Mouse (Mus musculus) MEL-GATA-1-ER (cell line): ENCODE measurements around the gene Adamtsl4.

Source experiments
- DNase-seq: peaks from one replicate; pipeline ENCODE4 v3.0.0-alpha.2; 2012; ENCODE audit warnings: low read depth; ENCODE audit errors: extremely low read depth

Adamtsl4 gene

DNA sequence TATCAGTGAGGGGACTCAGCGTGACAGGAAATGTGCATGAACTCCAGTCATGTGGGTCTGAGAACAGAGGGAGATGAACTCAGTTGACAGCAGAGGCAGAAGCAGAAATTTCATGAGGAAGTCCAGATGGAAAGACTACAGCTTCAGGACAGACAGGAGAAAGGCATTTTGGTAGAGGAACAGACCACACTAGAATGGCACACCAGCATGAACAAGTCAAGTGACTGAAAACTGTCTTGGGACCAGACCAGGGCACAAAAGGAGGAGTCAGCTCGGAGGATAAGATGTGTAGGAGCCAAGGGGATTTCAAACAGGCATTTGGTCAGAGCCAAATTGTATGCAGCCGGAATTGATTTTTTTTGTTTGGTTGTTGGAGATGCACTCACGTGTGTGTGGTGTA, 52.1 kb downstream of the Adamtsl4 start:
- no peak for DNase-seq

GRCm38 (mm10) chr3:95632648-95633588, 54.8 kb downstream of the Adamtsl4 start:
- peak; percentile 44 for DNase-seq

GRCm38 (mm10) chr3:95631304-95631703, 56.4 kb downstream of the Adamtsl4 start:
- no peak for DNase-seq

DNA sequence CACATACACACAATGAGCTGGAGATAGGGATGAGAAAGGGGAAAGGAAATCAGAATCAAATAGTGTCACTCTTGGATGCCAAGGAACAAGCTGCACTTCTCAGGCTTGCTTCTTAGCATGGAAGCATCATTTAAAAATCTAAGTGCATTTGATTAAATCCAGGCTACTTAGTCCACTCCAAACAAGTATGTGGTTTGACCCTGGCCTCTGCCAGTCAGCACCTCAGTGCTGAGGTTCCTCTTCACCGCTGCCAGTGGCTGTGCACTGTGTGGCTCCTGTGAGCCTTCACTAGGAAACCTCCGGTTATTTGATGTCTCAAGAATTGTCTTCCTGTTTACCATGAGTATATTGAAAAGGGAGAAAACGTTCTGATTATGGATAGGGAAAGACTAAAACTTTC, 56.9 kb downstream of the Adamtsl4 start:
- no peak for DNase-seq

- no peak for DNase-seq
These were observed 58.0 kb downstream of the Adamtsl4 start for GRCm38 (mm10) chr3:95629755-95630154.

GRCm38 (mm10) chr3:95627763-95628162, 60.0 kb downstream of the Adamtsl4 start:
- no peak for DNase-seq
